Mouse (Mus musculus) E14TG2a.4 (cell line): Measurements from ENCODE around the gene Triobp.

ENCODE experiments used
- CTCF ChIP-seq: conservative IDR thresholded peaks from 2 replicates; pipeline ENCODE4 v1.5.1; 2014; ENCODE audit warnings: low read length
- NANOG ChIP-seq: IDR thresholded peaks from 2 replicates; pipeline ENCODE4 v1.6.1; 2014; ENCODE audit warnings: borderline replicate concordance, low read length, mixed read lengths
- POU5F1 ChIP-seq: IDR thresholded peaks from 2 replicates; pipeline ENCODE4 v1.6.1; 2014; ENCODE audit warnings: low read length, borderline replicate concordance

GRCm38 (mm10) chr15:78918126-78918525 is 29.4 kb upstream of the Triobp start:
- TF ChIP-seq CTCF (no peak), POU5F1 (no peak), NANOG (no peak)
